Mouse (Mus musculus) heart, embryonic 13.5 days (tissue): ENCODE measurements around the gene Gck. TPM values are rescaled to one million over a fixed set of nuclear protein-coding genes. Genes with fewer than 3 reads are reported as not detected.

Experiments used
- ATAC-seq: fragments of 200-750 bp; cut with Nextera tagmentation; 2 replicates; pipeline ENCODE4 v1.8.0; 2017; ENCODE audit warnings: moderate TSS enrichment; ENCODE audit not compliant: insufficient number of reproducible peaks, low FRiP score, low TSS enrichment; ENCODE audit errors: extremely low read depth
- H3K27ac ChIP-seq: fragments of 300-500 bp; sonication (generic); replicated peaks from 2 replicates; pipeline ENCODE4 v1.5.1; 2015; ENCODE audit warnings: moderate library complexity, mild to moderate bottlenecking, inconsistent platforms
- H3K27me3 ChIP-seq: fragments of 300-500 bp; sonication (generic); replicated peaks from 2 replicates; pipeline ENCODE4 v1.6.1; 2015; ENCODE audit warnings: mild to moderate bottlenecking, inconsistent platforms
- H3K36me3 ChIP-seq: fragments of 300-500 bp; sonication (generic); 2 replicates; pipeline ENCODE4 v1.6.1; 2015; ENCODE audit warnings: mild to moderate bottlenecking, inconsistent platforms
- H3K4me1 ChIP-seq: fragments of 300-500 bp; sonication (generic); 2 replicates; pipeline ENCODE4 v1.6.1; 2015; ENCODE audit warnings: inconsistent platforms
- H3K4me2 ChIP-seq: fragments of 300-500 bp; sonication (generic); 2 replicates; pipeline ENCODE4 v1.6.1; 2015; ENCODE audit warnings: inconsistent platforms, mild to moderate bottlenecking, moderate library complexity
- H3K4me3 ChIP-seq: fragments of 300-500 bp; sonication (generic); 2 replicates; pipeline ENCODE4 v1.5.1; 2015; ENCODE audit warnings: moderate library complexity, mild to moderate bottlenecking, inconsistent platforms
- H3K9ac ChIP-seq: fragments of 300-500 bp; sonication (generic); 2 replicates; pipeline ENCODE4 v1.6.1; 2015; ENCODE audit warnings: inconsistent platforms, mild to moderate bottlenecking, moderate library complexity
- H3K9me3 ChIP-seq: fragments of 300-500 bp; sonication (generic); 2 replicates; pipeline ENCODE4 v1.6.1; 2016; ENCODE audit warnings: inconsistent platforms
- WGBS: fragments of 180-500 bp; shearing (Covaris S2); methylation state at CpG from one replicate; pipeline ENCODE4 v1.1.7; 2015; ENCODE audit warnings: mixed read lengths; 5-methylcytosine and 5-hydroxymethylcytosine counted together
- polyA plus RNA-seq: library from polyadenylated mRNA; unstranded; fragments of >200 nt; fragmentation: Nextera tagmentation; extraction: Ambion mirVana; gene quantifications from 2 replicates; pipeline ENCODE4 v1.2.1, GENCODE M21; 2015

Gck gene
- polyA plus RNA-seq, 1 experiment from 2014 or later = 1.5 TPM

GRCm38 (mm10) chr11:5980108-5980507 lies 30.2 kb upstream of the Gck start:
- H3K4me3 ChIP-seq = no peak overlapping the region
- H3K4me1 ChIP-seq = peaks cover 6% of the 10 kb centered on the region
- ATAC-seq = no peak
- H3K27ac ChIP-seq = no peak overlapping the region
- H3K27me3 ChIP-seq = no peaks in the 10 kb centered on the region; the same call in 1 of the 2 replicates
- no peaks in the 10 kb centered on the region for H3K9me3 ChIP-seq
- H3K9ac ChIP-seq = no peak overlapping the region
- H3K36me3 ChIP-seq = no peaks in the 10 kb centered on the region
- 91% methylated on average over 2 of the region's 2 CpGs for WGBS
- H3K4me2 ChIP-seq = no peak overlapping the region

- H3K36me3 ChIP-seq = no peaks in the 10 kb centered on the region
- 80% methylated on average over 7 of the region's 7 CpGs for WGBS
- H3K27ac ChIP-seq = no peak overlapping the region
- ATAC-seq = no peak
- peaks cover 6% of the 10 kb centered on the region for H3K4me1 ChIP-seq
- H3K9me3 ChIP-seq = no peaks in the 10 kb centered on the region
- no peak overlapping the region for H3K4me2 ChIP-seq
- H3K27me3 ChIP-seq = no peaks in the 10 kb centered on the region; the same call in 1 of the 2 replicates
- no peak overlapping the region for H3K9ac ChIP-seq
- H3K4me3 ChIP-seq = no peak overlapping the region
These were observed 29.2 kb upstream of the Gck start for GRCm38 (mm10) chr11:5979088-5979487.

GRCm38 (mm10) chr11:5976106-5976505 lies 26.2 kb upstream of the Gck start:
- 13% methylated on average over 9 of the region's 9 CpGs for WGBS
- Histone ChIP-seq H3K4me1 (peaks cover 15% of the 10 kb centered on the region), H3K27ac (no peak overlapping the region), H3K4me2 (no peak overlapping the region), H3K9me3 (no peaks in the 10 kb centered on the region), H3K27me3 (no peaks in the 10 kb centered on the region; the same call in 1 of the 2 replicates), H3K4me3 (no peak overlapping the region), H3K9ac (no peak overlapping the region), H3K36me3 (0 out of 2 replicates have a peak, but pooled peaks cover 5% of the 10 kb centered on the region)
- ATAC-seq = no peak

GRCm38 (mm10) chr11:5975068-5975467 lies 25.2 kb upstream of the Gck start:
- Histone ChIP-seq H3K9me3 (no peaks in the 10 kb centered on the region), H3K9ac (no peak overlapping the region), H3K36me3 (peaks cover 10% of the 10 kb centered on the region), H3K4me2 (no peak overlapping the region), H3K4me3 (no peak overlapping the region), H3K27ac (no peak overlapping the region), H3K27me3 (no peaks in the 10 kb centered on the region), H3K4me1 (peaks cover 15% of the 10 kb centered on the region)
- ATAC-seq = no peak
- WGBS = 54% methylated on average over 2 of the region's 2 CpGs

GRCm38 (mm10) chr11:5974053-5974452 lies 24.2 kb upstream of the Gck start:
- no peaks in the 10 kb centered on the region for H3K27me3 ChIP-seq
- no peak overlapping the region for H3K4me2 ChIP-seq
- peaks cover 15% of the 10 kb centered on the region for H3K4me1 ChIP-seq
- no peak overlapping the region for H3K9ac ChIP-seq
- no peak for ATAC-seq
- no peaks in the 10 kb centered on the region for H3K9me3 ChIP-seq
- no peak overlapping the region for H3K4me3 ChIP-seq
- peaks cover 19% of the 10 kb centered on the region for H3K36me3 ChIP-seq
- WGBS = 65% methylated on average over 6 of the region's 6 CpGs
- H3K27ac ChIP-seq = no peak overlapping the region

- ATAC-seq = no peak
- Histone ChIP-seq H3K9me3 (no peaks in the 10 kb centered on the region), H3K4me3 (no peak overlapping the region), H3K9ac (no peak overlapping the region), H3K27ac (no peak overlapping the region), H3K4me2 (no peak overlapping the region), H3K27me3 (no peaks in the 10 kb centered on the region), H3K36me3 (peaks cover 28% of the 10 kb centered on the region), H3K4me1 (peaks cover 15% of the 10 kb centered on the region)
- WGBS = 46% methylated on average over 7 of the region's 7 CpGs
These were observed 23.3 kb upstream of the Gck start for GRCm38 (mm10) chr11:5973151-5973550.

- WGBS = 60% methylated on average over 7 of the region's 7 CpGs
- no peak for ATAC-seq
- Histone ChIP-seq H3K9ac (no peak overlapping the region), H3K4me2 (no peak overlapping the region), H3K4me3 (no peak overlapping the region), H3K27me3 (no peaks in the 10 kb centered on the region), H3K27ac (no peak overlapping the region), H3K4me1 (peaks cover 12% of the 10 kb centered on the region), H3K36me3 (peaks cover 48% of the 10 kb centered on the region), H3K9me3 (no peaks in the 10 kb centered on the region)
These were observed 21.3 kb upstream of the Gck start for GRCm38 (mm10) chr11:5971202-5971601.

GRCm38 (mm10) chr11:5968223-5968622 lies 18.3 kb upstream of the Gck start:
- Histone ChIP-seq H3K27ac (no peak overlapping the region), H3K4me2 (no peak overlapping the region), H3K4me3 (no peak overlapping the region), H3K9ac (no peak overlapping the region), H3K9me3 (no peaks in the 10 kb centered on the region), H3K27me3 (no peaks in the 10 kb centered on the region), H3K4me1 (0 out of 2 replicates have a peak, but pooled peaks cover 9% of the 10 kb centered on the region), H3K36me3 (peaks cover 78% of the 10 kb centered on the region)
- WGBS = 72% methylated on average over 6 of the region's 6 CpGs
- no peak for ATAC-seq

- Histone ChIP-seq H3K36me3 (peaks cover 89% of the 10 kb centered on the region), H3K9me3 (no peaks in the 10 kb centered on the region), H3K27ac (no peak overlapping the region), H3K27me3 (no peaks in the 10 kb centered on the region), H3K4me1 (no peaks in the 10 kb centered on the region), H3K9ac (no peak overlapping the region), H3K4me2 (no peak overlapping the region), H3K4me3 (no peak overlapping the region)
- WGBS = 89% methylated on average over 3 of the region's 3 CpGs
- no peak for ATAC-seq
These were observed 16.9 kb upstream of the Gck start for GRCm38 (mm10) chr11:5966751-5967150.

- Histone ChIP-seq H3K9ac (no peak overlapping the region), H3K4me3 (no peak overlapping the region), H3K4me2 (no peak overlapping the region), H3K9me3 (no peaks in the 10 kb centered on the region), H3K36me3 (peaks cover 97% of the 10 kb centered on the region), H3K27ac (no peak overlapping the region), H3K27me3 (no peaks in the 10 kb centered on the region), H3K4me1 (no peaks in the 10 kb centered on the region)
- ATAC-seq = no peak
- whole genome bisulfite sequencing = 75% methylated on average over 11 of the region's 11 CpGs
These were observed 16.0 kb upstream of the Gck start for GRCm38 (mm10) chr11:5965865-5966264.

GRCm38 (mm10) chr11:5960051-5960450 lies 10.2 kb upstream of the Gck start:
- no peak overlapping the region for H3K4me2 ChIP-seq
- 70% methylated on average over 2 of the region's 2 CpGs for WGBS
- H3K9me3 ChIP-seq = no peaks in the 10 kb centered on the region
- peaks cover 67% of the 10 kb centered on the region for H3K36me3 ChIP-seq
- peaks cover 25% of the 10 kb centered on the region for H3K4me1 ChIP-seq
- H3K27me3 ChIP-seq = no peaks in the 10 kb centered on the region
- no peak overlapping the region for H3K4me3 ChIP-seq
- ATAC-seq = no peak
- no peak overlapping the region for H3K27ac ChIP-seq
- no peak overlapping the region for H3K9ac ChIP-seq

- Histone ChIP-seq H3K9me3 (no peaks in the 10 kb centered on the region), H3K9ac (peak within 1 kb of the TSS; percentile 98), H3K4me3 (peak within 1 kb of the TSS; percentile 87), H3K27ac (peak within 1 kb of the TSS; percentile 94), H3K4me1 (peaks cover 55% of the 10 kb centered on the region), H3K36me3 (peaks cover 23% of the 10 kb centered on the region), H3K27me3 (no peaks in the 10 kb centered on the region), H3K4me2 (peak within 1 kb of the TSS; percentile 90)
- WGBS = under 1% methylated on average over 71 of the region's 71 CpGs
- peak; percentile 88 for ATAC-seq
These were observed 5.8 kb upstream of the Gck start, which contains the start of gene Ykt6 for GRCm38 (mm10) chr11:5955546-5956276. TSS of gene Ykt6 (plus strand) at chr11:5955693.
